Mouse (Mus musculus) lung, postnatal 0 days (tissue): ENCODE data around the gene Fzr1.

ENCODE experiments used
- CTCF ChIP-seq: IDR thresholded peaks from 2 replicates; pipeline ENCODE4 v1.5.1; 2016; ENCODE audit warnings: antibody characterized with exemption, mild to moderate bottlenecking
- EP300 ChIP-seq: IDR thresholded peaks from 2 replicates; pipeline ENCODE4 v1.6.1; 2016; ENCODE audit warnings: antibody characterized with exemption, mild to moderate bottlenecking, control low read depth

- peak; percentile 86 for TF ChIP-seq CTCF
- no peak for TF ChIP-seq EP300
Observed at GRCm38 (mm10) chr10:81341333-81341949, 36.9 kb downstream of the Fzr1 start.
